Mouse (Mus musculus): ENCODE measurements around the gene Eml3.
A peak's percentile ranks its signal among the peaks of the same experiment; 100 is the strongest.
"Not testable (repeated sequence)": the region's sequence is repeated elsewhere in the genome, so short reads cannot be mapped to it uniquely, and the experiment has no call there.

Gene Eml3

GRCm38 (mm10) chr19:8952241-8952640, 22.9 kb downstream of the Eml3 start:
- no peak for DNase-seq (ENCODE audit: low spot score in 2 of 2)

GRCm38 (mm10) chr19:8953135-8954039, 24.0 kb downstream of the Eml3 start, which contains the start of gene Tut1:
Gene Tut1 (plus strand): TSS chr19:8953847.
- DNase-seq (ENCODE audit: low spot score in 2 of 2): peak; percentile 88 to 94

GRCm38 (mm10) chr19:8954171-8954570, 24.8 kb downstream of the Eml3 start:
- DNase-seq (ENCODE audit: low spot score in 2 of 2): no peak

- no peak for DNase-seq (ENCODE audit: low spot score in 2 of 2)
Measured at GRCm38 (mm10) chr19:8962256-8962655, 32.9 kb downstream of the Eml3 start.

- DNase-seq (ENCODE audit: low spot score in 2 of 2): no peak
Measured at GRCm38 (mm10) chr19:8965075-8965474, 35.7 kb downstream of the Eml3 start.

- no peak for DNase-seq (ENCODE audit: low spot score in 2 of 2)
Measured at GRCm38 (mm10) chr19:8965771-8966170, 36.4 kb downstream of the Eml3 start.

GRCm38 (mm10) chr19:8966198-8966589, 36.8 kb downstream of the Eml3 start:
- no peak for DNase-seq (ENCODE audit: low spot score in 2 of 2)

- peak; percentile 99 for DNase-seq (ENCODE audit: low spot score in 2 of 2)
Measured at GRCm38 (mm10) chr19:8966590-8967372, 37.4 kb downstream of the Eml3 start, which contains the start of gene Eef1g. Gene Eef1g (plus strand): TSS chr19:8967041.

GRCm38 (mm10) chr19:8967373-8967743, 38.0 kb downstream of the Eml3 start:
- no peak for DNase-seq (ENCODE audit: low spot score in 2 of 2)

GRCm38 (mm10) chr19:8967893-8968292, 38.5 kb downstream of the Eml3 start:
- DNase-seq (ENCODE audit: low spot score in 2 of 2): no peak

- DNase-seq (ENCODE audit: low spot score in 2 of 2): not testable (repeated sequence)
Measured at GRCm38 (mm10) chr19:8972491-8972890, 43.1 kb downstream of the Eml3 start.

- no peak for DNase-seq (ENCODE audit: low spot score in 2 of 2)
Measured at GRCm38 (mm10) chr19:8974638-8975037, 45.3 kb downstream of the Eml3 start.

GRCm38 (mm10) chr19:8975491-8975890, 46.1 kb downstream of the Eml3 start:
- no peak for DNase-seq (ENCODE audit: low spot score in 2 of 2)

- no peak for DNase-seq (ENCODE audit: low spot score in 2 of 2)
Measured at GRCm38 (mm10) chr19:8976535-8976934, 47.2 kb downstream of the Eml3 start.

GRCm38 (mm10) chr19:8980771-8981170, 51.4 kb downstream of the Eml3 start:
- DNase-seq (ENCODE audit: low spot score in 2 of 2): no peak

- no peak for DNase-seq (ENCODE audit: low spot score in 2 of 2)
Measured at GRCm38 (mm10) chr19:8981450-8982168, 52.3 kb downstream of the Eml3 start.

- DNase-seq (ENCODE audit: low spot score in 2 of 2): no peak
Measured at GRCm38 (mm10) chr19:8982303-8983149, 53.2 kb downstream of the Eml3 start.

GRCm38 (mm10) chr19:8983150-8983650, 53.8 kb downstream of the Eml3 start:
- no peak for DNase-seq (ENCODE audit: low spot score in 2 of 2)

- no peak for DNase-seq (ENCODE audit: low spot score in 2 of 2)
Measured at GRCm38 (mm10) chr19:8984255-8984868, 55.0 kb downstream of the Eml3 start.

GRCm38 (mm10) chr19:8985891-8986290, 56.5 kb downstream of the Eml3 start:
- DNase-seq (ENCODE audit: low spot score in 2 of 2): no peak

Measured in frontal cortex, postnatal 14 days (tissue).